Comparison of ENCODE assay signal across 9 mouse cellular contexts in genomic region chr2:33177443-33178242, GRCm38 (mm10). TPM values are rescaled to one million over a fixed set of nuclear protein-coding genes. Genes with fewer than 3 reads are reported as not detected.
DNase-seq lines count a peak whose midpoint lies in the region; ATAC-seq and TF ChIP-seq lines count a peak whose summit lies in the region.
"Had no signal": no experiment of that assay in that cellular context is flagged by ENCODE, and none has a peak within 500 bp of the region (broad histone marks: within the 10 kb centered on the region; RNA-seq: fewer than 3 reads in every experiment).

No protein-coding gene starts in this region.

- WGBS in midbrain, embryonic 10.5 days: 87% methylated on average over 12 of the region's 12 CpGs
- 87% methylated on average over 12 of the region's 12 CpGs for WGBS in midbrain, embryonic 16.5 days
- 63% methylated on average over 12 of the region's 12 CpGs for WGBS in embryonic facial prominence, embryonic 14.5 days
- WGBS in intestine, postnatal 0 days: 33% methylated on average over 12 of the region's 12 CpGs
- 61% methylated on average over 12 of the region's 12 CpGs for WGBS in olfactory bulb, adult 2 months
- WGBS in lung, adult 2 months: 76% methylated on average over 12 of the region's 12 CpGs

- H3K4me1 ChIP-seq in midbrain, embryonic 10.5 days: peaks cover 42% of the 10 kb centered on the region
- peaks cover 32% of the 10 kb centered on the region for H3K4me1 ChIP-seq in midbrain, embryonic 16.5 days (ENCODE audit: control insufficient read depth, insufficient read depth, low read length)
- H3K4me1 ChIP-seq in embryonic facial prominence, embryonic 14.5 days (ENCODE audit: control insufficient read depth, insufficient read depth, low read length): peaks cover 36% of the 10 kb centered on the region
- H3K4me1 ChIP-seq in intestine, postnatal 0 days (replicated peaks; ENCODE audit: control insufficient read depth, insufficient read depth, low read length): 0 out of 2 replicates have a peak, but pooled peaks cover 7% of the 10 kb centered on the region
- peaks cover 55% of the 10 kb centered on the region for H3K4me1 ChIP-seq in olfactory bulb, adult 2 months (ENCODE audit: control insufficient read depth, insufficient read depth, low read length)
- H3K4me1 ChIP-seq in lung, adult 2 months (ENCODE audit: control insufficient read depth, insufficient read depth, low read length): no peaks in the 10 kb centered on the region

- no peak for DNase-seq in midbrain, embryonic 10.5 days (ENCODE audit: low spot score)
- DNase-seq in embryonic facial prominence, embryonic 14.5 days (ENCODE audit: low spot score): peak; percentile 75
- no peak for DNase-seq in lung, adult 2 months
- DNase-seq in layer of hippocampus, adult 8-10 months (ENCODE audit: low spot score in 2 of 2): no peak
- no peak for DNase-seq in frontal cortex, postnatal 25 days (ENCODE audit: low spot score in 2 of 2)

- H3K4me2 ChIP-seq in midbrain, embryonic 16.5 days (ENCODE audit: low read length): no peak overlapping the region
- no peak overlapping the region for H3K4me2 ChIP-seq in embryonic facial prominence, embryonic 14.5 days (ENCODE audit: low read depth, low read length)
- peak overlapping the region; percentile 40 for H3K4me2 ChIP-seq in intestine, postnatal 0 days (replicated peaks; ENCODE audit: low read depth)

- no peak for TF ChIP-seq CTCF in intestine, postnatal 0 days (IDR thresholded peaks at IDR 0.05; ENCODE audit: low read depth)
- no peak for TF ChIP-seq CTCF in olfactory bulb, adult 2 months (IDR thresholded peaks at IDR 0.05; ENCODE audit: insufficient read depth, low read depth, low read length)
- TF ChIP-seq CTCF in lung, adult 2 months (IDR thresholded peaks at IDR 0.05; ENCODE audit: insufficient read depth, low read length): no peak

- H3K9ac ChIP-seq in midbrain, embryonic 16.5 days (ENCODE audit: low read depth, low read length): no peak overlapping the region
- no peak overlapping the region for H3K9ac ChIP-seq in embryonic facial prominence, embryonic 14.5 days (ENCODE audit: low read depth, low read length)
- H3K9ac ChIP-seq in intestine, postnatal 0 days (ENCODE audit: low read depth, low read length): no peak overlapping the region
- H3K9ac ChIP-seq: liver, embryonic 14.5 days had no signal

- H3K36me3 ChIP-seq in midbrain, embryonic 10.5 days: peaks cover 6% of the 10 kb centered on the region; the same call in 1 of the 2 replicates
- H3K36me3 ChIP-seq in midbrain, embryonic 16.5 days (ENCODE audit: control insufficient read depth, insufficient read depth, low read length): peaks cover 3% of the 10 kb centered on the region; the same call in 1 of the 2 replicates
- H3K36me3 ChIP-seq in embryonic facial prominence, embryonic 14.5 days (ENCODE audit: control insufficient read depth, insufficient read depth, low read length): no peaks in the 10 kb centered on the region
- H3K36me3 ChIP-seq in intestine, postnatal 0 days (ENCODE audit: control insufficient read depth, insufficient read depth): peaks cover 2% of the 10 kb centered on the region; the same call in 1 of the 2 replicates

- no peak overlapping the region for H3K4me3 ChIP-seq in midbrain, embryonic 10.5 days
- H3K4me3 ChIP-seq in midbrain, embryonic 16.5 days (ENCODE audit: low read depth, low read length): no peak overlapping the region
- H3K4me3 ChIP-seq in embryonic facial prominence, embryonic 14.5 days (ENCODE audit: low read depth, low read length): no peak overlapping the region
- H3K4me3 ChIP-seq in intestine, postnatal 0 days (ENCODE audit: low read depth, low read length): no peak overlapping the region
- H3K4me3 ChIP-seq in olfactory bulb, adult 2 months (ENCODE audit: insufficient read depth, low read depth, low read length): no peak overlapping the region
- H3K4me3 ChIP-seq in lung, adult 2 months (replicated peaks; ENCODE audit: extremely low read depth, low read depth, low read length): no peak overlapping the region

- no peak for ATAC-seq in midbrain, embryonic 16.5 days
- peak; percentile 28; the same call in 1 of the 2 replicates for ATAC-seq in embryonic facial prominence, embryonic 14.5 days (ENCODE audit: low read depth)
- ATAC-seq in intestine, postnatal 0 days: peak; percentile 70

- no peaks in the 10 kb centered on the region for H3K27me3 ChIP-seq in midbrain, embryonic 10.5 days (ENCODE audit: low read depth, poor library complexity, severe bottlenecking)
- no peaks in the 10 kb centered on the region for H3K27me3 ChIP-seq in midbrain, embryonic 16.5 days (ENCODE audit: control insufficient read depth, insufficient read depth, low read depth, low read length)
- no peaks in the 10 kb centered on the region for H3K27me3 ChIP-seq in embryonic facial prominence, embryonic 14.5 days (replicated peaks; ENCODE audit: control insufficient read depth, insufficient read depth, low read length)
- H3K27me3 ChIP-seq in intestine, postnatal 0 days (replicated peaks; ENCODE audit: control insufficient read depth, insufficient read depth, low read length): no peaks in the 10 kb centered on the region

- H3K27ac ChIP-seq in midbrain, embryonic 10.5 days (replicated peaks): peak overlapping the region; percentile 73
- no peak overlapping the region for H3K27ac ChIP-seq in midbrain, embryonic 16.5 days (ENCODE audit: low read length)
- peak overlapping the region; percentile 70 for H3K27ac ChIP-seq in embryonic facial prominence, embryonic 14.5 days (replicated peaks; ENCODE audit: low read depth, low read length)
- H3K27ac ChIP-seq in intestine, postnatal 0 days (ENCODE audit: low read depth, low read length): peak overlapping the region; percentile 70
- peak overlapping the region; percentile 91 for H3K27ac ChIP-seq in olfactory bulb, adult 2 months (ENCODE audit: insufficient read depth, low read depth, low read length)
- H3K27ac ChIP-seq: liver, embryonic 14.5 days had no signal

- TF ChIP-seq POLR2A in olfactory bulb, adult 2 months (IDR thresholded peaks at IDR 0.05; ENCODE audit: insufficient read depth, low read depth, low read length): no peak
- no peak for TF ChIP-seq POLR2A in lung, adult 2 months (IDR thresholded peaks at IDR 0.05; ENCODE audit: borderline replicate concordance, extremely low read depth, low read depth, low read length)

- no peaks in the 10 kb centered on the region for H3K9me3 ChIP-seq in midbrain, embryonic 10.5 days (replicated peaks)
- no peaks in the 10 kb centered on the region for H3K9me3 ChIP-seq in midbrain, embryonic 16.5 days (replicated peaks; ENCODE audit: control insufficient read depth, low read length, poor library complexity, severe bottlenecking)
- no peaks in the 10 kb centered on the region for H3K9me3 ChIP-seq in embryonic facial prominence, embryonic 14.5 days (ENCODE audit: control insufficient read depth, low read length)
- no peaks in the 10 kb centered on the region for H3K9me3 ChIP-seq in intestine, postnatal 0 days (ENCODE audit: control insufficient read depth)

RNA-seq across cellular contexts. Expression of gene Angptl2, which starts 38.2 kb away (rescaled TPM):
- polyA plus RNA-seq in midbrain, embryonic 10.5 days (2016; fragmentation: Nextera tagmentation; extraction: Ambion mirVana): 21.8 and 25.9 TPM in 2 replicates
- 9.8 and 10.6 TPM in 2 replicates for polyA plus RNA-seq in midbrain, embryonic 16.5 days (2015; fragmentation: Nextera tagmentation; extraction: Ambion mirVana)
- polyA plus RNA-seq in embryonic facial prominence, embryonic 14.5 days (2014; fragmentation: Nextera tagmentation; extraction: Ambion mirVana): 57.9 and 62.6 TPM in 2 replicates
- polyA plus RNA-seq in intestine, postnatal 0 days (2015; fragmentation: Nextera tagmentation; extraction: Ambion mirVana): 24.2 and 25.5 TPM in 2 replicates
- polyA plus RNA-seq in olfactory bulb, adult 2 months (2012; ENCODE audit: insufficient read depth, insufficient read length, low replicate concordance, missing spikeins): not detected in 2 replicates
- polyA plus RNA-seq in lung, adult 2 months (2012; rRNA removed): 76.0 and 98.5 TPM in 2 replicates
- 1 to 10 TPM; 1.5 to 3.7 (median 2.4) TPM for total RNA-seq in layer of hippocampus, adult 8-10 months (2022)

RNA-seq across cellular contexts. Expression of gene Garnl3, which starts 46.2 kb away (rescaled TPM):
- 10.3 and 11.1 TPM in 2 replicates for polyA plus RNA-seq in midbrain, embryonic 10.5 days (2016; fragmentation: Nextera tagmentation; extraction: Ambion mirVana)
- polyA plus RNA-seq in midbrain, embryonic 16.5 days (2015; fragmentation: Nextera tagmentation; extraction: Ambion mirVana): 71.6 and 75.8 TPM in 2 replicates
- 12.4 and 14.1 TPM in 2 replicates for polyA plus RNA-seq in embryonic facial prominence, embryonic 14.5 days (2014; fragmentation: Nextera tagmentation; extraction: Ambion mirVana)
- 5.9 and 6.3 TPM in 2 replicates for polyA plus RNA-seq in intestine, postnatal 0 days (2015; fragmentation: Nextera tagmentation; extraction: Ambion mirVana)
- polyA plus RNA-seq in olfactory bulb, adult 2 months (2012; ENCODE audit: insufficient read depth, insufficient read length, low replicate concordance, missing spikeins): not detected in 2 replicates
- polyA plus RNA-seq in lung, adult 2 months (2012; rRNA removed): 12.0 and 17.2 TPM in 2 replicates
- total RNA-seq in layer of hippocampus, adult 8-10 months (2022): 10 to 100 TPM; 36.0 to 49.4 (median 43.5) TPM

Comparison
In these comparisons a context has a peak if more than half of its experiments do, and no peak if none do; other contexts are left out.
1. RNA of gene Angptl2, which starts 38.2 kb away (polyA plus RNA-seq): 76.0 to 98.5 TPM in lung, adult 2 months, 57.9 to 62.6 TPM in embryonic facial prominence, embryonic 14.5 days, 24.2 to 25.5 TPM in intestine, postnatal 0 days, 21.8 to 25.9 TPM in midbrain, embryonic 10.5 days and 9.8 to 10.6 TPM in midbrain, embryonic 16.5 days; not detected in olfactory bulb, adult 2 months; every median in the first group is over 10 times any median in the second.